Mouse (Mus musculus) hematopoietic stem cell, adult 5-6 weeks (primary cell): ENCODE results near the gene Ltbr. TPM values are rescaled to one million over a fixed set of nuclear protein-coding genes. Genes with fewer than 3 reads are reported as not detected.
A peak's percentile ranks its signal among the peaks of the same experiment; 100 is the strongest.

ENCODE experiments used
- ATAC-seq, 2 experiments: fragments of 125-278 bp in 1 of 2; replicated peaks in 1 of 2; 2 replicates each; pipeline ENCODE4 v1.8.0; 2016 to 2017; ENCODE audit warnings: inconsistent platforms in 2 of 2, mild to moderate bottlenecking in 2 of 2, moderate number of reproducible peaks in 2 of 2, low read depth in 1 of 2, moderate TSS enrichment in 1 of 2; ENCODE audit not compliant: low FRiP score in 2 of 2, poor library complexity in 2 of 2, severe bottlenecking in 2 of 2, insufficient read depth in 1 of 2, low TSS enrichment in 1 of 2
- total RNA-seq: library from RNA; stranded (forward); fragments of 172-1452, 232-1000 nt; gene quantifications from 2 replicates; pipeline ENCODE4 v1.2.3, GENCODE M21; 2017

Ltbr gene
- total RNA-seq, 1 experiment from 2014 or later, result 68.1 TPM

DNA sequence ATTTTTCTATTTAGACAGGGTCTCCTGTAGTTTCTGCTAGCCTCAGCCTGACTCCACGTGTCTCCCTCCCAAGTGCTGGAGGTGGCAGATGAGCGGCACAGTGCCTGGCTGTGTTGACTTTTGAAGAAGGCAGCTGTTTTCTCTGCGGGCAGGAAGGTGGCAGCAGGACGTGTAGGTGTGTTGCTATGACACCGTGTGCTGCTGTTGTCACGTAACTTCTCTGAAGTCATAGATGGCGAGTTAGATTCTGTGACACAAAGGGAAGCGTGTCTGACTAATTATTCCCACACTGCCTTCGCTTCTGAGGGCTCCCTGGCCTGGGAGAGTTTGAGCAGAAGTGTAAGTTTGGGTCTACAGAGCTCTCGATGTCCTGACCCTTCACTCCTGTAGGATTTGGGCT is 48.4 kb downstream of the Ltbr start:
- ATAC-seq, result peak; percentile 71 to 86

DNA sequence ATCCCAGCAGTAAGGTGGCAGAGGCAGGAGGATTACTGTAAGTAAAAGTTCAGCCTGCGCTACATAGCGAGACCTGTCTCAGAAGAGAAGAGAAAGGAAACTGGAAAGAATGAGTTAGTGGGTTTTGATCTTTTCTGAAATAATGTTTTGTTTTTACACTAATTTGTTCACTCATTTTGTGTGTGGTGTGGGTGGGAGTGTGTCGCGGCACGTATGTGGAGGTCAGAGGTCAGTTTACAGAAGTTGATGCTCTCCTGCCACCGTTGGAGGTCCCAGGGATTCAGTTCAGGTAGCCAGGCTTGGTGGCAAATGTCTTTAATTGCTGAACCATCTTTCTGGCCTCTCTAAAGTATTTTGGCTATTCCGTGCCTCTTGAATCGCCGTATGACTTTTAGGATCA is 49.5 kb downstream of the Ltbr start:
- no peak for ATAC-seq

DNA sequence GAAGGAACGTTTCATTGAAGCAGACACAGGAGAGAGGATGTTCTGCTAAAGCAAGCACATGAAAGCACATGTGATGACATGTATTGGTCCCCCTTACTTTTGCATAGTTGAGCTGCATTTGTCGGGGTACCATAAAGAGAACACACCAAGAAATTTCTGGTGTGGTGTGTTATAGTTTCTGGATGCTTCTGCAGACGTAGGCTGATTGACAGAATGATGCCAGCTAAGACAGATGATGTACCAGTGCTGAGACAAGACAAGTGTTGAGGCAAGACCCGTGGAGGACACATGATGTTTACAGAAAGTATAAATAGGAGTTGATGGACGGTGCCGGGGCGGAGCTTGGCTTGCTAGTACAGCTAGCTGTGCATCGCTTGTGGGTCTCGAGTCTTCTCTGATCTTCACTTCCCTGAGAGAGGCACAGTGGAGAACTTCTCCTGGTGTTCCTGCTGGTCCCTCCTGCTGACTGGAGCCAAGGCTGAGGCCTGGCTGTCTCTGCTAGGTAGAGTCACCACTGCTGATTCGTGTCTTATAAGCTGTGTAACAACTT is 53.6 kb downstream of the Ltbr start:
- ATAC-seq, result no peak

Other genes starting within 250 kb of the Ltbr start
- gene Lpar5, start 246.0 kb downstream of the Ltbr start, total RNA-seq, result 8.0 and 8.8 TPM in 2 replicates
- gene Chd4, start 217.9 kb downstream of the Ltbr start, total RNA-seq, result 499 and 599 TPM in 2 replicates
- 58.8 and 63.4 TPM in 2 replicates for gene Nop2, start 182.0 kb downstream of the Ltbr start, total RNA-seq
- gene Iffo1, start 168.6 kb downstream of the Ltbr start, total RNA-seq, result 13.3 and 14.2 TPM in 2 replicates
- gene Gapdh, start 147.4 kb downstream of the Ltbr start, total RNA-seq, result 727 and 879 TPM in 2 replicates
- 199 and 281 TPM in 2 replicates for gene Ncapd2, start 122.2 kb downstream of the Ltbr start, total RNA-seq
- 72.6 and 78.6 TPM in 2 replicates for gene Mrpl51, start 122.1 kb downstream of the Ltbr start, total RNA-seq
- 7.7 and 13.7 TPM in 2 replicates for gene Vamp1, start 98.3 kb downstream of the Ltbr start, total RNA-seq
- gene Tapbpl, start 82.0 kb downstream of the Ltbr start, total RNA-seq, result 23.1 and 29.7 TPM in 2 replicates
- 170 and 196 TPM in 2 replicates for gene Cd27, start 76.9 kb downstream of the Ltbr start, total RNA-seq
- gene Tuba3a, start 27.8 kb downstream of the Ltbr start, total RNA-seq, result not detected in 2 replicates
- 0.79 and 1.1 TPM in 2 replicates for gene Scnn1a, start 6.8 kb upstream of the Ltbr start, total RNA-seq
- gene Tnfrsf1a, start 35.5 kb upstream of the Ltbr start, total RNA-seq, result 27.6 and 47.9 TPM in 2 replicates
- 0.19 and 0.25 TPM in 2 replicates for gene Plekhg6, start 66.9 kb upstream of the Ltbr start, total RNA-seq
- 63.9 and 83.3 TPM in 2 replicates for gene Cd9, start 180.9 kb upstream of the Ltbr start, total RNA-seq
- 6.3 and 6.6 TPM in 2 replicates for gene Vwf, start 232.9 kb upstream of the Ltbr start, total RNA-seq